Mouse (Mus musculus) heart, postnatal 25 days (tissue): Measurements from ENCODE around the gene Itpk1. TPM values are rescaled to one million over a fixed set of nuclear protein-coding genes. Genes with fewer than 3 reads are reported as not detected.

Experiments used
- DNase-seq: peaks from one replicate; pipeline ENCODE4 v3.0.0; 2022; ENCODE audit warnings: low spot score
- intact Hi-C: fragments of 180-260 bp; cut with DNase I; formaldehyde crosslinking; loops from one replicate; pipeline ENCODE4 v1.15.1; 2025
- microRNA-seq: library from miRNA; unstranded; fragments of <30 nt; microRNA quantifications from one replicate; pipeline ENCODE4 v1.2.0, GENCODE M21; 2022
- total RNA-seq, 2 experiments: library from RNA; stranded (reverse); gene quantifications; 2 replicates each; pipeline ENCODE4 v1.2.3; 2021

The Itpk1 gene
- total RNA-seq, 2 experiments from 2014 or later, result 8.3 to 8.9 TPM

DNA sequence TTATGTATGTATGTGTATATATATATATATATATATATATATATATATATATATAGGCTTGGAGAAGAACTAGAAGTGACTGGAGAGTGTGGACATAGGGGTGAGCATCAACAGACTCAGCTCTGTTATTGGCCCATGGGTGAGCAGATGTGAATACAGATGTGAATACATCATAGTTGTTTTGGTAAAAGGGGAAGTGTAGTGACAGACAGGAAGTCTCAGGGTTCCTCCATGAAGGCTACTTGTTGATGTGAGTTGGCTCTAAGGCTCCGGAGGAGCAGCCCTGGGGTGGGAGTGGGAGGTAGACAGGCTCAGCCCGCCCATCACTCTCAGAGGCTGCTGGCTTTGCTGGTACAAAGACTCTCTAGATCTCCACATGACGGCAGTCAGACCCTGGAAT lies 180.5 kb downstream of the Itpk1 start:
- DNase-seq, result no peak
- intact Hi-C loops, result loop anchor here (2.0 to 5.0 kb wide), 2 partner anchors 193 to 209 kb away; no protein-coding TSS in a partner anchor

DNA sequence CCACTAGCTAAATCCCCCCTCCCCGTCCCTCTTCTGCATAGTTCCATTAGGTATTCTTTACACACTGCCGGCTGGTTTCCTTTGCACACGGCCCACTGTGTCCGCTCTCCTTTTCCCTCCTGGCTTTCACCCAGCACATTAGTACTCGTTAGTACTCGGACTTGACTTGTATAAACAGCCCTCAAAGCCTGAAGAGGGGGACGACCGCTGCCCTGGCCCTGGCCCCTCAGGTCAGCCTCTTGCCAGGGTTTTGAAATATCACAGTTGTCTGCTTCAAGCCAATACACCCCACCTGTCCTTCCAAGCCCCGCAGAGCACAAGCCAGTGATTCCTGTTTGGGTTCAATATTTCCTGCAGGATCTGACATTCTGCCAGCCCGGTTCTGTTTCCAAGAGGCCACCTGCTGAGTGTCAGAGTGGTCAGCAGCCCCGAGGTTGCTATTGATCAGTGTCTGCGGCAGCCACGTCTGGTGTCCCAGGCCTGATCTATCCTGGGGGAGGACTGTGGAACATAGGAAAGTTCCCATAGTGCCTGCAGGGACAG lies 182.9 kb downstream of the Itpk1 start:
- no peak for DNase-seq
- intact Hi-C loops, result loop anchor here (5.0 kb wide), 1 partner anchor 195 kb away; no protein-coding TSS in a partner anchor

DNA sequence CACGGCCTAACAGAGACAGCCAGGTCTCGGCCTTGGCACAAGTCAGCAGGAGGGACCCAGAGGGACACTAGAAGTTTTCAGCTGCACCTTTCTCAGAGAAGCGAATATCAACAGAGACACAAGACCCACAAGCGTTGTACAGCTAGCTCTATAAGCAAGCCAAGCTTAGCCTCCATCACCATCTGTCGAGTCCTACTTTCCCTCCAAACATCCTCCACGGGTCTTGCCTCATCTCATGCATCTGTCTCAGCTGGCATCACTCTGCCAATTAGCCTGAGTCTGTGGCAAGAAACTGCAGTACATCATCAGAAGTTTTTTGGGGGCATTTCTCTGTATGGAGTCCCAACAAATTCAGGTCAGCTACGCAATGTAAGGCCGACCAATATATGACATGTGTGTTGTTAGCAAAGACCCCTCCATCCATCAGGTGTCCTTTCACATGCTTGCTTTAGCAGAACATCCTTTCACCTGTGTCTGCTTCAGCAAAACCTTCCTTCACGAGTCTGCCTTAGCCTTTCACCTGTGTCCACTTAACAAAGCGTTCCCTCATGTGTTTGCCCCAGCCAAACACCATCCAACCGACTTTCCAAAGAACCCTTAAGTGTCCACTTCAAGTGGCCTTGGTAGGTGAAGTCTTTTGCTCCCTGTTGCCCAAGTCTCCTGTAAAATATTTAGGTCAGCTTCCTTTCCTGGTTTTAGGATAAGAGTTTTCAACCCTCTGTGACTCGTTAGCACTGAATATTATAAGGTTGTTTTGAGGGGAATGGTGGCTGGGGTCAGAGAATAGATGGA lies 184.6 kb downstream of the Itpk1 start:
- DNase-seq, result no peak
- intact Hi-C loops, result loop anchor here (5.0 kb wide), 1 partner anchor 197 kb away; no protein-coding TSS in a partner anchor

Small RNAs within 50 kb of the gene (microRNA-seq; reads per million reads assigned to microRNA genes)
- not detected for gene Mir1936

Other genes starting within 250 kb of the Itpk1 start
- gene Golga5, start 235.8 kb downstream of the Itpk1 start, total RNA-seq, result 10 to 100 TPM; 23.8 to 24.4 TPM
- gene Chga, start 150.0 kb downstream of the Itpk1 start, total RNA-seq, result not detected
- gene Moap1, start 38.7 kb upstream of the Itpk1 start, total RNA-seq, result 1 to 10 TPM; 7.3 to 7.9 TPM
- 1 to 10 TPM; 3.3 to 3.9 TPM for gene Tmem251, start 38.8 kb upstream of the Itpk1 start, total RNA-seq
- not detected for gene Gm28051, start 52.8 kb upstream of the Itpk1 start, total RNA-seq
- 10 to 100 TPM; 10.8 to 11.7 TPM for gene Gon7, start 52.9 kb upstream of the Itpk1 start, total RNA-seq
- 10 to 100 TPM; 24.4 to 25.3 TPM for gene Ubr7, start 53.0 kb upstream of the Itpk1 start, total RNA-seq
- 1 to 10 TPM; 3.8 to 4.9 TPM for gene Gm20604, start 53.7 kb upstream of the Itpk1 start, total RNA-seq
- 10 to 100 TPM; 24.7 to 28.6 TPM for gene Btbd7, start 173.5 kb upstream of the Itpk1 start, total RNA-seq
- not detected for gene Cox8c, start 194.4 kb upstream of the Itpk1 start, total RNA-seq
- gene Unc79, start 243.9 kb upstream of the Itpk1 start, total RNA-seq, result under 1 TPM; 0.06 to 0.13 TPM